ENCODE assay signal across 21 mouse cellular contexts in the genomic region with DNA sequence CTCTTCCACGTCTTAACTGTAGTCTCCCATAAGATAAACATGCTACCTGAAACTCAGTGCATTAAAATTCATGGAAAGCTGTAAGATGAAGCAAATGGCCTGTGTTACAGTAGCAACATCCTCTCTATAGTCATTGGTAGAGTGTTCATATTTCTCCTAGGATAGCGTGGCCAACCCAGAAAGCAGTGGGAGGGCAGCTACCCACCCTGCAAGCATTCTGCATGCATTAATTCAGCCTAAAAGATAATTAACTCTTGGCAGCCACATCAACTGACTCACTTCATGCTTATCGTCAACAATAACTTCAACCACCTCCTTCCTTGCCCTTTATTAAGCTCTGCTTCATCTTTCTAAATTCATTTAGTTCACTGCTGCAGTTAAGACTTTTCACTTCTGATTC. TPM values are rescaled to one million over a fixed set of nuclear protein-coding genes. Genes with fewer than 3 reads are reported as not detected.
DNase-seq lines count a peak whose midpoint lies in the region; ATAC-seq lines count a peak whose summit lies in the region.
"Had no signal": no experiment of that assay in that cellular context is flagged by ENCODE, and none has a peak within 500 bp of the region (broad histone marks: within the 10 kb centered on the region; RNA-seq: fewer than 3 reads in every experiment).

No protein-coding gene starts in this region.

- intact Hi-C loops in heart, postnatal 36 days (cut with DNase I) = no loop called here

- peak; percentile 69 for ATAC-seq in frontal cortex, adult (ENCODE audit: low TSS enrichment)
- ATAC-seq: activated CD4-positive, CD25-positive, alpha-beta regulatory T cell, adult 4 months; forebrain, embryonic 15.5 days; forebrain, postnatal 0 days; Patski had no signal

- DNase-seq in frontal cortex, postnatal 14 days (ENCODE audit: low spot score in 2 of 2) = no peak
- peak; percentile 2 for DNase-seq in retina, postnatal 1 day
- no peak for DNase-seq in retina, embryonic 14.5 days (ENCODE audit: low spot score)
- peak; percentile 40 for DNase-seq in brain, adult 2 months (ENCODE audit: low read depth, low spot score)
- DNase-seq in cerebellum, postnatal 25 days = no peak
- DNase-seq in heart, postnatal 36 days = no peak
- DNase-seq: adrenal gland, adult 2 months; adrenal gland, postnatal 10 days; adrenal gland, postnatal 25 days; cerebellum, adult 11 months; cerebellum, adult 18-20 months; cerebellum, adult 8-10 months; cerebellum, adult 9-11 months; cerebellum, postnatal 14 days; forebrain, postnatal 0 days had no signal

RNA-seq across cellular contexts. Expression of a gene that starts 45.9 kb away (rescaled TPM):
- not detected for total RNA-seq in heart, postnatal 36 days (2021)
- total RNA-seq: adrenal gland, adult 2 months; adrenal gland, postnatal 10 days; adrenal gland, postnatal 25 days; ES-E14; forebrain, postnatal 0 days; MEL had no signal

RNA-seq across cellular contexts. Expression of a gene that starts 50.8 kb away (rescaled TPM):
- total RNA-seq in heart, postnatal 36 days (2021) = not detected
- total RNA-seq: adrenal gland, adult 2 months; adrenal gland, postnatal 10 days; adrenal gland, postnatal 25 days; ES-E14; forebrain, postnatal 0 days; MEL had no signal

Comparison
In these comparisons a context has a peak if more than half of its experiments do, and no peak if none do; other contexts are left out.
1. DNase-seq: peak in retina, postnatal 1 day (single experiment) and brain, adult 2 months (single experiment); none in frontal cortex, postnatal 14 days (0 of 2), retina, embryonic 14.5 days (single experiment), cerebellum, postnatal 25 days (0 of 2) and heart, postnatal 36 days (0 of 2).